Mouse (Mus musculus): ENCODE data around the gene Fam20b. TPM values are rescaled to one million over a fixed set of nuclear protein-coding genes. Genes with fewer than 3 reads are reported as not detected.

Fam20b gene
- polyA plus RNA-seq, 1 experiment from 2014 or later, result 22.2 TPM

DNA sequence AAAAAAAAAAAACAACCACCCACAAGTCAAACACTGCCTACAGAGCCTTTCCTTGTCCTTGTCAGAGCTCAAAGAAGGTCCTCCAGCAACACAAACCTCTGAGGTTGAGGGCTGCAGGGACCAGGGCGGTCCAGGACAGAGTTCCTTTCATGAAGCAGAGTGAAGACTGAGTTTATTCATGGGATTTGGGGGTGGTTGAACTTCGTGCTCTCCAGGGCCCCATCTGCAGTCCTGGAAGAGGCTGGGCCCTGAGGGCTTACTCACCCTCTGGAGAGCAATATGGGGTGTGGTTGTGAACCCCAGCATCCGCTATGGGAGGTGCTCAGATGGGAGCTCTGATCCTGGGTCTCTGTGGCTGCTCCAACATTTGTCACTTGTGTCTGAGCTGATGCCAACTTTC lies 15.1 kb upstream of the Fam20b start:
- Histone ChIP-seq H3K36me3 (ENCODE audit: control insufficient read depth, insufficient read depth, low read length) (no peaks in the 10 kb centered on the region), H3K9ac (ENCODE audit: low read depth, low read length) (no peak overlapping the region), H3K4me1 (replicated peaks; ENCODE audit: control insufficient read depth, insufficient read depth, low read length) (0 out of 2 replicates have a peak, but pooled peaks cover 7% of the 10 kb centered on the region), H3K27ac (ENCODE audit: low read depth, low read length) (no peak overlapping the region), H3K4me3 (ENCODE audit: low read depth, low read length) (no peak overlapping the region), H3K9me3 (ENCODE audit: control insufficient read depth, low read length) (no peaks in the 10 kb centered on the region), H3K27me3 (replicated peaks; ENCODE audit: control insufficient read depth, insufficient read depth, low read length) (no peaks in the 10 kb centered on the region), H3K4me2 (no peak overlapping the region)
- no peak for DNase-seq (ENCODE audit: low spot score)
- 80% methylated on average over 3 of the region's 3 CpGs for WGBS
- no peak for ATAC-seq (replicated peaks; ENCODE audit: low FRiP score)

- DNase-seq (ENCODE audit: low spot score) (no peak), ATAC-seq (replicated peaks; ENCODE audit: low FRiP score) (no peak)
- Histone ChIP-seq H3K4me2 (no peak overlapping the region), H3K4me1 (replicated peaks; ENCODE audit: control insufficient read depth, insufficient read depth, low read length) (0 out of 2 replicates have a peak, but pooled peaks cover 7% of the 10 kb centered on the region), H3K9me3 (ENCODE audit: control insufficient read depth, low read length) (no peaks in the 10 kb centered on the region), H3K36me3 (ENCODE audit: control insufficient read depth, insufficient read depth, low read length) (no peaks in the 10 kb centered on the region), H3K4me3 (ENCODE audit: low read depth, low read length) (no peak overlapping the region), H3K27ac (ENCODE audit: low read depth, low read length) (no peak overlapping the region), H3K27me3 (replicated peaks; ENCODE audit: control insufficient read depth, insufficient read depth, low read length) (no peaks in the 10 kb centered on the region), H3K9ac (ENCODE audit: low read depth, low read length) (no peak overlapping the region)
- 92% methylated on average over 9 of the region's 9 CpGs for WGBS
Measured at GRCm38 (mm10) chr1:156733559-156733958, 14.7 kb upstream of the Fam20b start.

DNA sequence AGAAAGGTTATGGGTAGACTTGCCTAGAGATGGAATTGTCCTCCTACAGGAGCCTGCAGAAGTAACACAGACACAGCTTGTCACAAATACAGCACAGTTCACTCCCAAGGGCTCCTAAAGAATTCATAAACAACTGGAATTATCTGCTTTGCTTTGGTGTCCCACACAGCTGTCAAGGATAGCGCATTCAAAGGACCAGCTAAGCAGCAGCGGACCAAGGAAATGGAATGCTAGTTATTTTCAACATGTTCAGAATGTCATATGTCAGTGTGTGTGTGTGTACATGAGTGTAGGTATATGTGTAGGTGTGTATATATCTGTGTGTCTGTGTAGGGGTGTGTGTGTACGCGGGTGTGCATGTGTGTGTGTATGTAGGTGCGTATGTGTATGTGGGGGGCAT lies 14.1 kb upstream of the Fam20b start:
- Histone ChIP-seq H3K4me1 (replicated peaks; ENCODE audit: control insufficient read depth, insufficient read depth, low read length) (0 out of 2 replicates have a peak, but pooled peaks cover 7% of the 10 kb centered on the region), H3K36me3 (ENCODE audit: control insufficient read depth, insufficient read depth, low read length) (no peaks in the 10 kb centered on the region), H3K4me2 (no peak overlapping the region), H3K9ac (ENCODE audit: low read depth, low read length) (no peak overlapping the region), H3K27me3 (replicated peaks; ENCODE audit: control insufficient read depth, insufficient read depth, low read length) (no peaks in the 10 kb centered on the region), H3K27ac (ENCODE audit: low read depth, low read length) (no peak overlapping the region), H3K9me3 (ENCODE audit: control insufficient read depth, low read length) (no peaks in the 10 kb centered on the region), H3K4me3 (ENCODE audit: low read depth, low read length) (no peak overlapping the region)
- DNase-seq (ENCODE audit: low spot score) (no peak), ATAC-seq (replicated peaks; ENCODE audit: low FRiP score) (no peak)
- WGBS, result 87% methylated on average over 5 of the region's 5 CpGs

DNA sequence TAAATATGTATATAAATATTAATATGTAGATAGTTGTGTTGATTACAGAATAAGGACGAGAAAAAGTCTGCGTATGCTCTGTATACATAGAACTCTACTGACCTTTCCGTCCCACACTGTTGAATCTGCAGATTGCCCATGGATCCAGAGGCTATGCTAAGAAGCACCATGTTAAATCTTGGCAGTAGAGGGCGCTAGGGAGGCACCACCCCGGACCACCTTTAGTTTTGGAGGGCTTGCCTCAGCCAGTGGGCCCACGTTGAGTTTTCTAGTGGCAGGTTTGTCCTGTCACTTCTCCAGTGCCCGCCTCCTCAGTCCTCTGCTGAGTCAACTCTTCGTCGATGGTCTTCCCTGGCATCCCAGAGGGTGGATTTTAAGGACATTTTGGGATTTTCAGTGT lies 11.9 kb upstream of the Fam20b start:
- DNase-seq (ENCODE audit: low spot score) (no peak), ATAC-seq (replicated peaks; ENCODE audit: low FRiP score) (0 out of 2 replicates have a peak, but pooled peaks have one; percentile 46)
- 0 out of 2 replicates have a peak, but pooled peaks cover 3% of the 10 kb centered on the region for H3K4me1 ChIP-seq (replicated peaks; ENCODE audit: control insufficient read depth, insufficient read depth, low read length)
- no peak overlapping the region for H3K4me3 ChIP-seq (ENCODE audit: low read depth, low read length)
- no peaks in the 10 kb centered on the region for H3K36me3 ChIP-seq (ENCODE audit: control insufficient read depth, insufficient read depth, low read length)
- no peak overlapping the region for H3K4me2 ChIP-seq
- 62% methylated on average over 9 of the region's 9 CpGs for WGBS
- H3K9ac ChIP-seq (ENCODE audit: low read depth, low read length), result no peak overlapping the region
- no peak overlapping the region for H3K27ac ChIP-seq (ENCODE audit: low read depth, low read length)
- H3K9me3 ChIP-seq (ENCODE audit: control insufficient read depth, low read length), result no peaks in the 10 kb centered on the region
- H3K27me3 ChIP-seq (replicated peaks; ENCODE audit: control insufficient read depth, insufficient read depth, low read length), result no peaks in the 10 kb centered on the region

DNA sequence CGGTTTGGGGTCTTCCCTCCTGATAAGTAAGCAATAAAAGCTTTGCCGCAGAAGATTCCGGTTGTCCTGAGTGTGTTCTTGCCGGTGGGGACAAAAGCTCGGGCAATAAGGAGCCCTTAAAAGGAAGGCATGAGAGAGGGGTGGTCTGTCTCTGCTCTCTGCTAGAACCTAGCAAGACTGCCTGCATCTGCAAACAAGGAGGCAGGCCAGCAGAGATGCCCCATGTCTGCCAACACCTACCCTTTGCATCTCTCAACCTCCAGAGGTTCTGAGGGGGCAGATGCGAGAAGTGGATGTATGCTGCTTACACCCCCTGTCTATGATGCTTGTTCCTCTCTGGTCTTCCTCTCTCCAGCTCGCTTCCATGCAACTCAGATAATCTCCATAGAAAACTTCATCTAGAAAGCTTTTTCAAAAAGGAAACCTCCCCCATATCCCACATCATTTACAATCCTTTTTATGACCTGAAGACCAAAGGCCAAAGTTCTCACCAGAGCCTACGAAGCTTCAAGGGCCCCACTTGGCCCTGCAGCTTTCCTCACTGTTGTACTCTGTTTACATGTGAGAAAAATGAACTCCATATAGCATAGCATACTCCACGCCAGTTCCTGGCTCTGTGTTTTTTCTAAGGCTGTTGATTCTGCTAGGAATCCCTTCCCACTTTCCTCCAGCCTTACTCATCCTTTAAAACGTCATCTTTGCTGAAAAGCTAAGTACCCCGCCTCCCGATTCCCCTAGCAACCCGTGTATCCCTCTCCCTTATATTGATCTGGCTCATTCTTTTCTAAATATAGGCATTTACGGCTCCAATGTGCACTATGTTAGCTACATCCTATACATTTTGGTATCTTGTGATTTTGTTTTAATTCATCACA lies 8.6 kb upstream of the Fam20b start:
- Histone ChIP-seq H3K36me3 (ENCODE audit: control insufficient read depth, insufficient read depth, low read length) (no peaks in the 10 kb centered on the region), H3K9ac (ENCODE audit: low read depth, low read length) (no peak overlapping the region), H3K4me1 (replicated peaks; ENCODE audit: control insufficient read depth, insufficient read depth, low read length) (no peaks in the 10 kb centered on the region), H3K9me3 (ENCODE audit: control insufficient read depth, low read length) (no peaks in the 10 kb centered on the region), H3K4me3 (ENCODE audit: low read depth, low read length) (no peak overlapping the region), H3K27ac (ENCODE audit: low read depth, low read length) (no peak overlapping the region), H3K4me2 (no peak overlapping the region), H3K27me3 (replicated peaks; ENCODE audit: control insufficient read depth, insufficient read depth, low read length) (no peaks in the 10 kb centered on the region)
- 76% methylated on average over 13 of the region's 14 CpGs for WGBS
- ATAC-seq (replicated peaks; ENCODE audit: low FRiP score), result no peak
- no peak for DNase-seq (ENCODE audit: low spot score)

GRCm38 (mm10) chr1:156722089-156722488 lies 3.2 kb upstream of the Fam20b start:
- no peaks in the 10 kb centered on the region for H3K27me3 ChIP-seq (replicated peaks; ENCODE audit: control insufficient read depth, insufficient read depth, low read length)
- no peaks in the 10 kb centered on the region for H3K9me3 ChIP-seq (ENCODE audit: control insufficient read depth, low read length)
- H3K9ac ChIP-seq (ENCODE audit: low read depth, low read length), result no peak overlapping the region
- no peaks in the 10 kb centered on the region for H3K36me3 ChIP-seq (ENCODE audit: control insufficient read depth, insufficient read depth, low read length)
- H3K27ac ChIP-seq (ENCODE audit: low read depth, low read length), result no peak overlapping the region
- H3K4me3 ChIP-seq (ENCODE audit: low read depth, low read length), result no peak overlapping the region
- H3K4me1 ChIP-seq (replicated peaks; ENCODE audit: control insufficient read depth, insufficient read depth, low read length), result peaks cover 13% of the 10 kb centered on the region
- H3K4me2 ChIP-seq, result no peak overlapping the region
- WGBS, result 52% methylated on average over 6 of the region's 6 CpGs
- ATAC-seq (replicated peaks; ENCODE audit: low FRiP score), result no peak
- no peak for DNase-seq (ENCODE audit: low spot score)

GRCm38 (mm10) chr1:156720046-156720445 lies 1.2 kb upstream of the Fam20b start:
- peaks cover 21% of the 10 kb centered on the region for H3K4me1 ChIP-seq (replicated peaks; ENCODE audit: control insufficient read depth, insufficient read depth, low read length)
- no peak overlapping the region for H3K9ac ChIP-seq (ENCODE audit: low read depth, low read length)
- no peak overlapping the region for H3K4me3 ChIP-seq (ENCODE audit: low read depth, low read length)
- 63% methylated on average over 4 of the region's 4 CpGs for WGBS
- H3K9me3 ChIP-seq (ENCODE audit: control insufficient read depth, low read length), result no peaks in the 10 kb centered on the region
- ATAC-seq (replicated peaks; ENCODE audit: low FRiP score), result no peak
- no peak for DNase-seq (ENCODE audit: low spot score)
- H3K27me3 ChIP-seq (replicated peaks; ENCODE audit: control insufficient read depth, insufficient read depth, low read length), result no peaks in the 10 kb centered on the region
- H3K27ac ChIP-seq (ENCODE audit: low read depth, low read length), result no peak overlapping the region
- H3K36me3 ChIP-seq (ENCODE audit: control insufficient read depth, insufficient read depth, low read length), result no peaks in the 10 kb centered on the region
- H3K4me2 ChIP-seq, result no peak overlapping the region

DNA sequence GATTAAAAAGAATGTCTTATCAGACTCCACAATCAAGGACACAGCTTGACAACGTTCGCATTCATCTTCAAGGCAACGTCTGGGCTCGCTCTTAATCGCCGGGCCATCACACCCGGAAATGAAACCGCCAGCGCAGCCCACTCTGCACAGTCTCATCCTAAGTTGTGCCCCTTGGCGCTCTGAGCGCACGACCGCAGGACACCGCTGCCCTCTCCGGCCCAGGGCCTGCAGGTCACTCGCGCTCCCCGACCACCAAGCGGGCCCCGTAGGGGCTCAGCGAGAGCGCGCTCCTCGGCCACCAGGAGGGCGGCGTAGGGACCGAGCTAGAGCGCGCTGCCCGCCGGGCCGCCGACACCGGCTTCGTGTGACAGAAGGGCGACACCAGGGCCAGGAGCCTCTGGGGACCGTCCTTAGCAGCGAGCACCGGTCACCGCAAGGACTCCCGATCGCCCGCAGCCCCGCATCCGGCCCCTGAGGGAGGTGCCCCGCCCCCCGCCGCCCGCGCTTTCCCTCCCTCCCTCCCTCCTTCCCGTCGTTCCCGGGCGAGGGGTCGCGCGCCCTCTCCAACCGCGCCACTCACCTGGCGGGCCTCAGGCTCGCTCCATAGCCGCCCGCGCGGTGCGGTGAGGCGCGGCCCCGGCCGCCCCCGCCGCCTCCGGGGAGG lies 468 bp downstream of the Fam20b start:
- Histone ChIP-seq H3K27ac (ENCODE audit: low read depth, low read length) (peak overlapping the region; percentile 95), H3K27me3 (replicated peaks; ENCODE audit: control insufficient read depth, insufficient read depth, low read length) (no peaks in the 10 kb centered on the region), H3K4me1 (replicated peaks; ENCODE audit: control insufficient read depth, insufficient read depth, low read length) (peaks cover 21% of the 10 kb centered on the region), H3K9ac (ENCODE audit: low read depth, low read length) (peak overlapping the region; percentile 78), H3K9me3 (ENCODE audit: control insufficient read depth, low read length) (no peaks in the 10 kb centered on the region), H3K36me3 (ENCODE audit: control insufficient read depth, insufficient read depth, low read length) (no peaks in the 10 kb centered on the region), H3K4me3 (ENCODE audit: low read depth, low read length) (peak overlapping the region; percentile 77), H3K4me2 (peak overlapping the region; percentile 69)
- no peak for DNase-seq (ENCODE audit: low spot score)
- ATAC-seq (replicated peaks; ENCODE audit: low FRiP score), result peak; percentile 32
- under 1% methylated on average over 60 of the region's 73 CpGs for WGBS
